Mouse (Mus musculus) liver, embryonic 14.5 days (tissue): ENCODE data around the gene Btbd16. TPM values are rescaled to one million over a fixed set of nuclear protein-coding genes. Genes with fewer than 3 reads are reported as not detected.

ENCODE experiments used
- ATAC-seq: fragments of 200-750 bp; cut with Nextera tagmentation; 2 replicates; pipeline ENCODE4 v1.8.0; 2017; ENCODE audit warnings: moderate number of reproducible peaks, mild to moderate bottlenecking, moderate library complexity; ENCODE audit not compliant: insufficient read depth
- DNase-seq, 3 experiments: peaks; one replicate each; pipeline ENCODE4 v3.0.0-alpha.2; 2012 to 2013; ENCODE audit warnings: low read depth in 3 of 3, low spot score in 3 of 3
- H3K27ac ChIP-seq: fragments of 300-500 bp; sonication (generic); 2 replicates; pipeline ENCODE4 v1.5.1; 2014; ENCODE audit warnings: moderate library complexity, mild to moderate bottlenecking, control low read depth, inconsistent platforms
- H3K27me3 ChIP-seq: fragments of 300-500 bp; sonication (generic); 2 replicates; pipeline ENCODE4 v1.6.1; 2014; ENCODE audit warnings: mild to moderate bottlenecking, low read length, moderate library complexity; ENCODE audit not compliant: control insufficient read depth, insufficient read depth
- H3K36me3 ChIP-seq: fragments of 300-500 bp; sonication (generic); replicated peaks from 2 replicates; pipeline ENCODE4 v1.6.1; 2014; ENCODE audit warnings: low read depth; ENCODE audit not compliant: control insufficient read depth, insufficient read depth
- H3K4me1 ChIP-seq, 2 experiments: fragments of 200-500 bp in 1 of 2; fragments of 300-500 bp in 1 of 2; sonication (generic) in 1 of 2; replicated peaks; 2 replicates each; pipeline ENCODE4 v1.6.1; 2012 to 2014; ENCODE audit warnings: antibody characterized with exemption in 1 of 2, inconsistent platforms in 1 of 2, low read length in 1 of 2; ENCODE audit not compliant: control insufficient read depth in 2 of 2, insufficient read depth in 2 of 2
- H3K4me2 ChIP-seq: fragments of 300-500 bp; sonication (generic); 2 replicates; pipeline ENCODE4 v1.6.1; 2014; ENCODE audit warnings: low read depth, mild to moderate bottlenecking, control low read depth, moderate library complexity
- H3K4me3 ChIP-seq, 2 experiments: fragments of 200-500 bp in 1 of 2; fragments of 300-500 bp in 1 of 2; sonication (generic) in 1 of 2; 2 replicates each; pipeline ENCODE4 v1.5.1; 2012 to 2014; ENCODE audit warnings: low read depth in 2 of 2, low read length in 2 of 2, mild to moderate bottlenecking in 2 of 2, control low read depth in 1 of 2, inconsistent platforms in 1 of 2, moderate library complexity in 1 of 2; ENCODE audit not compliant: insufficient read depth in 1 of 2
- H3K9ac ChIP-seq: fragments of 300-500 bp; sonication (generic); replicated peaks from 2 replicates; pipeline ENCODE4 v1.6.1; 2014; ENCODE audit warnings: mild to moderate bottlenecking, control low read depth, moderate library complexity
- H3K9me3 ChIP-seq: fragments of 300-500 bp; sonication (generic); 2 replicates; pipeline ENCODE4 v1.6.1; 2016; ENCODE audit warnings: low read length, mixed read lengths; ENCODE audit not compliant: control insufficient read depth
- CTCF ChIP-seq: IDR thresholded peaks from 2 replicates; pipeline ENCODE4 v1.5.1; 2016; ENCODE audit warnings: antibody characterized with exemption, low read depth, control low read depth
- EP300 ChIP-seq: IDR thresholded peaks from 2 replicates; pipeline ENCODE4 v1.6.1; 2016; ENCODE audit warnings: antibody characterized with exemption, low read depth
- whole genome bisulfite sequencing: fragments of 180-500 bp; shearing (Covaris S2); extraction: QIAGEN DNeasy Blood & Tissue Kit; methylation state at CpG from one replicate; pipeline ENCODE4 v1.1.7; 2014; ENCODE audit not compliant: insufficient replicate concordance; 5-methylcytosine and 5-hydroxymethylcytosine counted together
- polyA plus RNA-seq, 2 experiments: library from polyadenylated mRNA; depleted of rRNA in 1 of 2; stranded (reverse) in 1 of 2; unstranded in 1 of 2; fragments of >200 nt; fragmentation: Nextera tagmentation in 1 of 2; extraction: Ambion mirVana in 1 of 2; gene quantifications; 2 replicates each; pipeline versions ENCODE4 v1.2.1 to v1.2.3; 2012 to 2014

Gene Btbd16
- polyA plus RNA-seq, 2 experiments: 0.05 TPM; not detected in 1

GRCm38 (mm10) chr7:130859926-130860325, 86.1 kb downstream of the Btbd16 start:
- no peak overlapping the region for H3K4me3 ChIP-seq
- no peaks in the 10 kb centered on the region for H3K9me3 ChIP-seq
- 37% methylated on average over 4 of the region's 5 CpGs for WGBS
- no peak overlapping the region for H3K4me2 ChIP-seq
- no peaks in the 10 kb centered on the region for H3K36me3 ChIP-seq
- no peak overlapping the region for H3K9ac ChIP-seq
- ATAC-seq: no peak
- peaks cover 5% of the 10 kb centered on the region; the same call in 1 of the 2 replicates for H3K27me3 ChIP-seq
- TF ChIP-seq CTCF (no peak), EP300 (no peak)
- no peak overlapping the region for H3K27ac ChIP-seq
- H3K4me1 ChIP-seq: no peaks in the 10 kb centered on the region
- DNase-seq: no peak

GRCm38 (mm10) chr7:130860721-130861142, 86.9 kb downstream of the Btbd16 start:
- H3K4me3 ChIP-seq: no peak overlapping the region
- TF ChIP-seq CTCF (no peak), EP300 (no peak)
- no peak overlapping the region for H3K9ac ChIP-seq
- DNase-seq: no peak
- H3K9me3 ChIP-seq: no peaks in the 10 kb centered on the region
- no peaks in the 10 kb centered on the region for H3K4me1 ChIP-seq
- no peaks in the 10 kb centered on the region for H3K36me3 ChIP-seq
- peaks cover 13% of the 10 kb centered on the region for H3K27me3 ChIP-seq
- no peak overlapping the region for H3K4me2 ChIP-seq
- ATAC-seq: no peak
- H3K27ac ChIP-seq: no peak overlapping the region
- WGBS: 49% methylated on average over 11 of the region's 11 CpGs

GRCm38 (mm10) chr7:130862501-130862900, 88.6 kb downstream of the Btbd16 start:
- H3K9me3 ChIP-seq: no peaks in the 10 kb centered on the region
- H3K4me3 ChIP-seq: no peak overlapping the region
- H3K4me1 ChIP-seq: no peaks in the 10 kb centered on the region
- TF ChIP-seq EP300 (no peak), CTCF (no peak)
- H3K36me3 ChIP-seq: no peaks in the 10 kb centered on the region
- no peak overlapping the region for H3K4me2 ChIP-seq
- H3K27me3 ChIP-seq: peaks cover 24% of the 10 kb centered on the region
- DNase-seq (no peak), ATAC-seq (no peak)
- no peak overlapping the region for H3K9ac ChIP-seq
- WGBS: 56% methylated on average over 1 of the region's 1 CpGs
- no peak overlapping the region for H3K27ac ChIP-seq

GRCm38 (mm10) chr7:130864711-130865110, 90.8 kb downstream of the Btbd16 start:
- no peaks in the 10 kb centered on the region for H3K9me3 ChIP-seq
- H3K27ac ChIP-seq: no peak overlapping the region
- no peaks in the 10 kb centered on the region for H3K36me3 ChIP-seq
- WGBS: 55% methylated on average over 7 of the region's 7 CpGs
- H3K9ac ChIP-seq: no peak overlapping the region
- ATAC-seq (no peak), DNase-seq (no peak)
- no peak overlapping the region for H3K4me2 ChIP-seq
- TF ChIP-seq CTCF: no peak
- peaks cover 24% of the 10 kb centered on the region for H3K27me3 ChIP-seq
- H3K4me1 ChIP-seq: no peaks in the 10 kb centered on the region
- no peak overlapping the region for H3K4me3 ChIP-seq

GRCm38 (mm10) chr7:130865613-130866591, 92.0 kb downstream of the Btbd16 start, which contains the start of gene Plekha1:
TSS of gene Plekha1 (plus strand) at chr7:130865756.
- Histone ChIP-seq H3K4me3 (peak within 1 kb of the TSS; percentile 53 to 60), H3K27ac (no peak within 1 kb of the TSS), H3K27me3 (peaks cover 24% of the 10 kb centered on the region), H3K9me3 (no peaks in the 10 kb centered on the region), H3K9ac (peak within 1 kb of the TSS; percentile 34), H3K36me3 (no peaks in the 10 kb centered on the region), H3K4me2 (peak within 1 kb of the TSS; percentile 51), H3K4me1 (no peaks in the 10 kb centered on the region)
- under 1% methylated on average over 99 of the region's 114 CpGs for WGBS
- DNase-seq (peak; percentile 63 to 67 (median 66)), ATAC-seq (peak; percentile 93)
- TF ChIP-seq EP300: no peak
- TF ChIP-seq CTCF: no peak
